Mouse (Mus musculus) stomach, embryonic 15.5 days (tissue): ENCODE data around the gene Car1. TPM values are rescaled to one million over a fixed set of nuclear protein-coding genes. Genes with fewer than 3 reads are reported as not detected.
"Not testable (repeated sequence)": the region's sequence is repeated elsewhere in the genome, so short reads cannot be mapped to it uniquely, and the experiment has no call there.

ENCODE experiments used
- ATAC-seq: fragments of 200-750 bp; cut with Nextera tagmentation; 2 replicates; pipeline ENCODE4 v1.8.0; 2017; ENCODE audit warnings: low read depth, moderate number of reproducible peaks, moderate TSS enrichment; ENCODE audit not compliant: insufficient read depth, low FRiP score
- H3K27ac ChIP-seq: fragments of 300-500 bp; sonication (generic); 2 replicates; pipeline ENCODE4 v1.5.1; 2015; ENCODE audit warnings: mild to moderate bottlenecking, inconsistent platforms
- H3K27me3 ChIP-seq: fragments of 300-500 bp; sonication (generic); replicated peaks from 2 replicates; pipeline ENCODE4 v1.6.1; 2015; ENCODE audit warnings: inconsistent platforms
- H3K36me3 ChIP-seq: fragments of 300-500 bp; sonication (generic); 2 replicates; pipeline ENCODE4 v1.6.1; 2015; ENCODE audit warnings: inconsistent platforms
- H3K4me1 ChIP-seq: fragments of 300-500 bp; sonication (generic); 2 replicates; pipeline ENCODE4 v1.6.1; 2015; ENCODE audit warnings: inconsistent platforms
- H3K4me2 ChIP-seq: fragments of 300-500 bp; sonication (generic); 2 replicates; pipeline ENCODE4 v1.6.1; 2015; ENCODE audit warnings: mild to moderate bottlenecking, inconsistent platforms
- H3K4me3 ChIP-seq: fragments of 300-500 bp; sonication (generic); replicated peaks from 2 replicates; pipeline ENCODE4 v1.5.1; 2015; ENCODE audit warnings: inconsistent platforms
- H3K9ac ChIP-seq: fragments of 300-500 bp; sonication (generic); 2 replicates; pipeline ENCODE4 v1.6.1; 2015; ENCODE audit warnings: inconsistent platforms
- H3K9me3 ChIP-seq: fragments of 300-500 bp; sonication (generic); 2 replicates; pipeline ENCODE4 v1.6.1; 2016; ENCODE audit warnings: inconsistent platforms
- WGBS: fragments of 180-500 bp; shearing (Covaris S2); methylation state at CpG from one replicate; pipeline ENCODE4 v1.1.7; 2015; 5-methylcytosine and 5-hydroxymethylcytosine counted together
- polyA plus RNA-seq: library from polyadenylated mRNA; unstranded; fragments of >200 nt; fragmentation: Nextera tagmentation; extraction: Ambion mirVana; gene quantifications from 2 replicates; pipeline ENCODE4 v1.2.1, GENCODE M21; 2015

The Car1 gene
- polyA plus RNA-seq, 1 experiment from 2014 or later, result 2.5 TPM

- Histone ChIP-seq H3K4me2 (no peak overlapping the region), H3K27ac (no peak overlapping the region), H3K4me1 (no peaks in the 10 kb centered on the region), H3K9ac (no peak overlapping the region), H3K9me3 (no peaks in the 10 kb centered on the region), H3K36me3 (no peaks in the 10 kb centered on the region), H3K27me3 (no peaks in the 10 kb centered on the region), H3K4me3 (no peak overlapping the region)
- ATAC-seq, result no peak
Measured at GRCm38 (mm10) chr3:14806702-14807101, 1.5 kb downstream of the Car1 start.

- H3K4me3 ChIP-seq, result no peak overlapping the region
- 85% methylated on average over 3 of the region's 3 CpGs for WGBS
- no peak overlapping the region for H3K4me2 ChIP-seq
- H3K36me3 ChIP-seq, result no peaks in the 10 kb centered on the region
- H3K9ac ChIP-seq, result no peak overlapping the region
- no peak for ATAC-seq
- H3K27me3 ChIP-seq, result no peaks in the 10 kb centered on the region
- H3K9me3 ChIP-seq, result no peaks in the 10 kb centered on the region
- H3K4me1 ChIP-seq, result no peaks in the 10 kb centered on the region
- no peak overlapping the region for H3K27ac ChIP-seq
Measured at GRCm38 (mm10) chr3:14805962-14806361, 2.2 kb downstream of the Car1 start.

- Histone ChIP-seq H3K4me2 (no peak overlapping the region), H3K27ac (no peak overlapping the region), H3K27me3 (no peaks in the 10 kb centered on the region), H3K9ac (no peak overlapping the region), H3K9me3 (no peaks in the 10 kb centered on the region), H3K36me3 (no peaks in the 10 kb centered on the region), H3K4me3 (no peak overlapping the region), H3K4me1 (no peaks in the 10 kb centered on the region)
- no peak for ATAC-seq
- WGBS, result 75% methylated on average over 6 of the region's 6 CpGs
Measured at GRCm38 (mm10) chr3:14804906-14805305, 3.3 kb downstream of the Car1 start.

- ATAC-seq, result no peak
- no peaks in the 10 kb centered on the region for H3K27me3 ChIP-seq
- H3K27ac ChIP-seq, result no peak overlapping the region
- no peaks in the 10 kb centered on the region for H3K36me3 ChIP-seq
- no peaks in the 10 kb centered on the region for H3K9me3 ChIP-seq
- WGBS, result 79% methylated on average over 3 of the region's 3 CpGs
- H3K4me3 ChIP-seq, result no peak overlapping the region
- H3K9ac ChIP-seq, result no peak overlapping the region
- H3K4me2 ChIP-seq, result no peak overlapping the region
- no peaks in the 10 kb centered on the region for H3K4me1 ChIP-seq
Measured at GRCm38 (mm10) chr3:14797069-14797468, 11.1 kb downstream of the Car1 start.

- Histone ChIP-seq H3K27ac (no peak overlapping the region), H3K4me2 (no peak overlapping the region), H3K9me3 (no peaks in the 10 kb centered on the region), H3K4me3 (no peak overlapping the region), H3K9ac (no peak overlapping the region), H3K36me3 (no peaks in the 10 kb centered on the region), H3K4me1 (no peaks in the 10 kb centered on the region), H3K27me3 (no peaks in the 10 kb centered on the region)
- no peak for ATAC-seq
- 82% methylated on average over 4 of the region's 4 CpGs for WGBS
Measured at GRCm38 (mm10) chr3:14795292-14796020, 12.7 kb downstream of the Car1 start.

- Histone ChIP-seq H3K27me3 (no peaks in the 10 kb centered on the region), H3K9ac (no peak overlapping the region), H3K9me3 (no peaks in the 10 kb centered on the region), H3K4me2 (no peak overlapping the region), H3K36me3 (no peaks in the 10 kb centered on the region), H3K27ac (no peak overlapping the region), H3K4me1 (no peaks in the 10 kb centered on the region), H3K4me3 (no peak overlapping the region)
- ATAC-seq, result no peak
Measured at GRCm38 (mm10) chr3:14792032-14792431, 16.1 kb downstream of the Car1 start.

- Histone ChIP-seq H3K4me1 (no peaks in the 10 kb centered on the region), H3K9me3 (no peaks in the 10 kb centered on the region), H3K27ac (no peak overlapping the region), H3K4me2 (no peak overlapping the region), H3K27me3 (no peaks in the 10 kb centered on the region), H3K4me3 (no peak overlapping the region), H3K36me3 (no peaks in the 10 kb centered on the region), H3K9ac (no peak overlapping the region)
- ATAC-seq, result no peak
- 61% methylated on average over 1 of the region's 1 CpGs for WGBS
Measured at GRCm38 (mm10) chr3:14787607-14788006, 20.6 kb downstream of the Car1 start.

- Histone ChIP-seq H3K9me3 (no peaks in the 10 kb centered on the region), H3K9ac (no peak overlapping the region), H3K4me3 (no peak overlapping the region), H3K36me3 (no peaks in the 10 kb centered on the region), H3K27ac (no peak overlapping the region), H3K4me1 (no peaks in the 10 kb centered on the region), H3K27me3 (no peaks in the 10 kb centered on the region), H3K4me2 (no peak overlapping the region)
- 38% methylated on average over 1 of the region's 1 CpGs for WGBS
- ATAC-seq, result no peak
Measured at GRCm38 (mm10) chr3:14787136-14787535, 21.0 kb downstream of the Car1 start.

GRCm38 (mm10) chr3:14786551-14787079 lies 21.6 kb downstream of the Car1 start:
- 66% methylated on average over 2 of the region's 2 CpGs for WGBS
- Histone ChIP-seq H3K4me2 (no peak overlapping the region), H3K4me3 (no peak overlapping the region), H3K9ac (no peak overlapping the region), H3K9me3 (no peaks in the 10 kb centered on the region), H3K36me3 (no peaks in the 10 kb centered on the region), H3K4me1 (no peaks in the 10 kb centered on the region), H3K27me3 (no peaks in the 10 kb centered on the region), H3K27ac (no peak overlapping the region)
- ATAC-seq, result no peak

- no peak overlapping the region for H3K27ac ChIP-seq
- no peaks in the 10 kb centered on the region for H3K9me3 ChIP-seq
- 83% methylated on average over 2 of the region's 2 CpGs for WGBS
- no peak overlapping the region for H3K9ac ChIP-seq
- H3K4me2 ChIP-seq, result no peak overlapping the region
- no peaks in the 10 kb centered on the region for H3K27me3 ChIP-seq
- H3K4me3 ChIP-seq, result no peak overlapping the region
- no peaks in the 10 kb centered on the region for H3K36me3 ChIP-seq
- H3K4me1 ChIP-seq, result no peaks in the 10 kb centered on the region
- ATAC-seq, result no peak
Measured at GRCm38 (mm10) chr3:14785353-14785752, 22.8 kb downstream of the Car1 start.

GRCm38 (mm10) chr3:14783198-14783597 lies 25.0 kb downstream of the Car1 start:
- ATAC-seq, H3K4me2 ChIP-seq: not testable (repeated sequence)
- WGBS, result 67% methylated on average over 5 of the region's 5 CpGs

GRCm38 (mm10) chr3:14782365-14782764 lies 25.8 kb downstream of the Car1 start:
- not testable (repeated sequence) for ATAC-seq, H3K27me3 ChIP-seq, H3K9ac ChIP-seq, H3K27ac ChIP-seq, H3K9me3 ChIP-seq, H3K4me1 ChIP-seq, H3K4me2 ChIP-seq, H3K36me3 ChIP-seq, H3K4me3 ChIP-seq
- 71% methylated on average over 3 of the region's 3 CpGs for WGBS

More at GRCm38 (mm10) chr3:14783198-14783597, 25.0 kb downstream of the Car1 start:
- H3K27ac ChIP-seq, H3K4me3 ChIP-seq, H3K36me3 ChIP-seq, H3K4me1 ChIP-seq, H3K27me3 ChIP-seq, H3K9me3 ChIP-seq, H3K9ac ChIP-seq: not testable (repeated sequence)

GRCm38 (mm10) chr3:14780212-14780611 lies 28.0 kb downstream of the Car1 start:
- Histone ChIP-seq H3K36me3 (no peaks in the 10 kb centered on the region), H3K9me3 (no peaks in the 10 kb centered on the region), H3K27ac (no peak overlapping the region), H3K27me3 (no peaks in the 10 kb centered on the region), H3K4me3 (no peak overlapping the region), H3K4me1 (no peaks in the 10 kb centered on the region), H3K9ac (no peak overlapping the region), H3K4me2 (no peak overlapping the region)
- 52% methylated on average over 2 of the region's 2 CpGs for WGBS
- ATAC-seq, result no peak
